Mouse (Mus musculus) gonadal fat pad, adult 2 months (tissue): Measurements from ENCODE around the gene Mtmr12. TPM values are rescaled to one million over a fixed set of nuclear protein-coding genes. Genes with fewer than 3 reads are reported as not detected.

Source experiments
- DNase-seq: peaks from one replicate; pipeline ENCODE4 v3.0.0-alpha.2; 2012; ENCODE audit warnings: low read depth
- polyA plus RNA-seq: library from polyadenylated mRNA; depleted of rRNA; stranded (reverse); fragments of >200 nt; gene quantifications from 2 replicates; pipeline ENCODE4 v1.2.3, GENCODE M21; 2012; rRNA removed

The Mtmr12 gene
- polyA plus RNA-seq, 1 experiment: 20.5 TPM

DNA sequence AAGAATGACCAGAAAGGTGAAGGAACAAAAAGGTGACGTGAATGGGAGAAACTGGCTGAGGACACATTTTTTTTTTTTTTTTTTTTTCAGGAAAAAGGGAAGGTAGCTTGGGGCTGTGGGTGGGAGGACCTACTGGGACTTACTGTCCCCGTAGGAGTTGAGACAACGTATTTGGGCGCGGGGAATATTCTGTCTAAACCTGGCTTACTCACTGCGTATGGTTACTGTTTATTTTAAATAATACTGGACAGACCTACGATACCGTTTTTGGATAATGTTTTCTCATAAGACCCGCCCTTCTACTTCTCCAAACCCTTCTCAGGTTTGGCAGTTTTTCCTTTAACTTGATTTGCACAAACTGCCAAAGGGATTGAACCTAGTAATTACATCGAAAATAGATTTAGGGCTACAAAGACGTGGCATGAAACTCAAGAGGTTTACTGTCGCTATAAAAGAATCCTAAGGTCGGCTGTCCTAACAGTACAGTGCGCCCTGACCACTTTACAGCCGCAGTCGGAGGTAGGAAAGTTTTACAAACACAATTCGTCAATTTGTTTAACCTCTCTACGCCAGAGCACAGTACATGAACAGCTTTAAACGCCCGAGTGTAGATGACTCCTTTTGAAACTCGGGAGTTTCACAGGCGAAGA, 115.7 kb downstream of the Mtmr12 start:
- DNase-seq: peak; percentile 37

GRCm38 (mm10) chr15:12321091-12321787, 116.4 kb downstream of the Mtmr12 start, which contains the start of gene Golph3:
TSS of gene Golph3 (plus strand) at chr15:12321450.
- no peak for DNase-seq

- DNase-seq: no peak
These were observed 117.2 kb downstream of the Mtmr12 start, which contains the start of gene 1810049J17Rik for GRCm38 (mm10) chr15:12321788-12322621. TSS of gene 1810049J17Rik (minus strand) at chr15:12321899.

DNA sequence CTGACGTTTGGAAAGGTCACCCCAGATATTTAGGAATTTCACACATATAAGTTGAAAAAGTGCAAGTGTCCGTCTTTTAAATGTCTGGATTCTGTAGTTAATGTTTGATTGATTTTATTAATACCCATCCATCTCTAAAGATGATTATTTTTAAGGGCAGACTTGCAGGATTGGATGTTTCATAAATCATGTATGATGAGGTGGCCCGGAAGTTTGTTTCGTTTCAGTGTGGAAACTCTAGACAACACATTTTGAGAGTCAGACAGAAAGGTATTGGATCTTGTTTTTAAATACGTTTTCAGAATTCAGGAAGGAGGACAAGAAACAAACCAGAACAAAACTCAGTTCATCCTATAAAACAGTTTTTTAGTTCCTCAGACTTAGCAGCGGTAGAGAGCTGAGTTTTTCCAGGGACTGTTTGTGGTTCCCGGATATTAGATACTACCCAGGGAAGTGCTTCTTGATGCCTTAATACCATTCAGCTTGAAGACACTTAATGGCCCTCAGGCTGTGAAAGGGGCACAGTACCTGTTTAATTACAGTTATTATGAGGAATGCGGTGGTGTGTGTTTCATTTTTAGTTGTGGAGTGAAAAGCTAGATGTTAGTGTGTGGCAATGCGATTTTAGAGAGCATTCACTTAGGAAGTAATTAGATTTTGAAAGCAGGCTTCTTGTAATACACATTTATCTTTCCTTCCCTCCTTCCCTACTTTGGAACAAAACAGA, 118.0 kb downstream of the Mtmr12 start:
- DNase-seq: no peak

Other genes with a start within 250 kb of the Mtmr12 start
- gene Sub1, start 208.0 kb upstream of the Mtmr12 start, polyA plus RNA-seq: 14.6 and 15.7 TPM in 2 replicates
- gene Zfr, start 87.2 kb upstream of the Mtmr12 start, polyA plus RNA-seq: 98.9 and 124 TPM in 2 replicates
- gene Golph3, start 116.4 kb downstream of the Mtmr12 start, polyA plus RNA-seq: 76.3 and 102 TPM in 2 replicates
- 0.47 TPM in 1 of 2 replicates, not detected in the other for gene 1810049J17Rik, start 116.9 kb downstream of the Mtmr12 start, polyA plus RNA-seq